Mouse (Mus musculus): ENCODE measurements at regions not wholly inside any gene's neighbourhood (a gene's known extent, or its start where the extent isn't known, plus 50 kb on each side); places are given as distances from the start of the nearest gene placed in this dataset.

DNA sequence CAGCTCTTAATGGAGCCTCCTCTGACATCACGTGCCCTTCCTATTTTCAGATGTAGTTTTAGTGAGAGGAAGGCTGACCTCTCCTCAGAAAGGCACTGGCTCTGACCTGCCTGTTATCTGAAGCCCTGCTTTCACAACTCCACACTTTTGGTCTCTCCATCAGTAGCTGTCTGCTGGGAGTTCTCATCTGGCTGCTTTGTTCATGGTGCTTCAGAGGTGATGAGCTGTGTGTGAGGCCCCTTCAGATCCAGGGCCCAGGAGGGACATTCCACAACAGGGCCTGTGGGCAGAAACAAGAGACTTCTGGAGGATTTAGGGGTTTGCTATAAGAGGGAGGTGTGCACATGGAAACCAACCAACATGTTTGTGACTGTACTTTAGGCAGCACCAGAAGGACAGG lies 50.8 kb upstream of the Fhl2 start:
- no peak for DNase-seq

DNA sequence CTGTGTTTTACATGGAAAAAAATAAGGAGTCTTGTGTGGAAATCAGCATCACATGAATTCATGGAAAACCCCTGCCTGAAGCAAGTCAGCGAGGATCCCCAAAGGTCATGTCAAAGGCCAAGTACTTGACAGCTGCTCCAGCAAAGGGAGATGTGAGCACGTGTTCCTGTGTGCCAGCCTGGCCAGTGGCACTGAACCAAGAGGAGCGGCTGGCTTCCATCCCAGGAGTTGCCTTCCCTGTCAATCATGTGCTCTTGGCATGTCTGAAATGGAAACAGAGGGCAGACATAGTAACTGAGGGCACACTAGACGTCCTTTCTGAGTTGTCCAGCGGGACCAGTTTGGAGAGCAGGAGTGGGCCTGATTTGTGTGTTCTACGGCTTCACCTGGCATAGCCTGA lies 53.5 kb upstream of the Fhl2 start:
- no peak for DNase-seq

DNA sequence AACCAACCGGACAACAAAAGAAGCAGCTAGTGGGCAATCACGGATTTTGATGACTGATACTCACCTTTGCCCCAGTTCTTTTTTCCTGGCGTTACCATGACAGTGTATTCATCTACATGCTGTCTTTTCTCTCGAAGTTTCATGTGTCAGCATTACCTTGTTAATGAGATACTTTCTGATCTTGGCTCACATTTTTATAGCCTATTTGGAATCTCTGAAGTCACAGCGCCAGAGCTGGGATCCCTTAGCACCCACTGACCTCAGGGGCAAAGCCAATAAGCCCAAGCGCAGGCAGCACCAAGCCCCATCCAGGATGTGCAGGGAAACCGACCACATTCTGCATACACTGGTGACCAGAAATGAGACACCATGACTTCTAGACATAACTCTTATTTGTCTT lies 54.6 kb upstream of the Fhl2 start:
- DNase-seq, result no peak

DNA sequence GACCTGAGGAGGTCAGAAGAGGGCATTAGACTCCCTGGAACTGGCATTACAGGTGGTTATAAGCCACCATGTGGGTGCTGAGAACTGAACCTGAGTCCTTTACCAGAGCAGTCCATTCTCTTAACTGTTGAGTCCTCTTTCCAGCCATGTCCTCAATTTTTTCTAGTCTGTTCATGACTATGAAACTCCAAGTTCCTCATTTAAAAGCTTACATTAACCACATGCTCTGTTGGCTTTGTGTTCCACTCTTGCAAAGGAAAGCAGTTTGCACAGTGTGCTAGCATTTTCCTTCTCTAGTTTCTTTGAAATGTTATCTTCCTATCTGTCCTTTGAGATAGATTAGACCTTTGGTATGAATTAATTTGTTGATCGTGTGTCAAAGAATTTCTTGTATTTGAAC lies 57.3 kb upstream of the Fhl2 start:
- no peak for DNase-seq

DNA sequence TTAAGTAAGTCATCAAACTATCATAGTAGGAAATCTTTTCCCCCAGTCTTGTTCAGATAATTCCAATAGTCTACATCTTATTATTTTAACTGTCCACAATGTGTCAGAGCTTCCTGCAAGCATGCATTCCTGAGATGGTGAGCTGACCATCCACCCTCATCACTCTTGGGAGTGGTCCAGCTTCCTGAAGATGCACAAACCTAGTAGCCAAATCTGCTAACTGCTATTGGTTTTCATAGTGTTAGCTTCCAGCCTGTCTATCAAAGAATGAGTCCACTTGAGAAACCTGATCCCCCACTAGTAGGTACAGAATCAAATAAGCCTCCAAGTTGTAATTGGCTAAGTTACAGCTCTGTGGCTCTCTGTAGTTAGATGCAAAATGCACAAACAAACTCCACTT lies 59.3 kb upstream of the Fhl2 start:
- no peak for DNase-seq

DNA sequence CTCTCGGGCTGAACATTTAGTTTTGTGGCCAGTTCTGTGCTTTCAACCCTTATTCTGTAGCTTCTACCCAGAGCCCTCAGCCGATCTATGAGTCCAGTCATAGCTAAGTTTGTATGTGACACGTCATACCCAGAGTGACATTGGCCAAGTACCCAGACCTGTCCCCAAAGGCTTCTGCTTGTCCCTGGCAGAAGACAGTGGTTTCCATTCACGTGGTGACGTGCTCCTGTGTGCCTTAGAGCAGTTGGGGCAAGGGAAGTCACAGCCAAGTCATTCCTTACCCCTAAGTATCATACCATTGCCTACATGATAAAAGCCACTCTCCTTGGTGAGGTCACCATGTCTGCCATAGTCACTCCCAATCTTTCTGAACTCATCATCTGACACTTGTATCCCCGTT lies 61.1 kb upstream of the Fhl2 start:
- no peak for DNase-seq

DNA sequence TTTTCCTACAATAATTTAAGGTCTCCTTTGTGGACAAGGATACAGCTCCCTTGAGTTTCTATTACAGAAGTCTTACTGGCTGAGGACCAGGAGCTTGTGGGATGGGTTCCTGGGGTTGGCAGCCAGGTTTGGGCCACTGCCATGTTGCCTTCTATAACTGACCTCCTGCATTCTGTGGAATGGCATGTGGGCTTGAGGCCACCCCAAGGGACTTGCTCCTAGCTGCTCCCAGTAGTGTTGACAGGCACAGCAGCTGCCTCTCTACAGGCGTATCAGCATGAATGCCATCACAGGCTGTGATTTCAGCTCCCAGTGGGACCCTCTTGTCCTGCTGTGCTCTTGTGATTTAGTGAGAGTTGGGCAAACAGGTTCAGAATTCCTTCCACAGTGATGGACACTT lies 63.1 kb upstream of the Fhl2 start:
- DNase-seq, result peak in 1 of 2 experiments; percentile 29

DNA sequence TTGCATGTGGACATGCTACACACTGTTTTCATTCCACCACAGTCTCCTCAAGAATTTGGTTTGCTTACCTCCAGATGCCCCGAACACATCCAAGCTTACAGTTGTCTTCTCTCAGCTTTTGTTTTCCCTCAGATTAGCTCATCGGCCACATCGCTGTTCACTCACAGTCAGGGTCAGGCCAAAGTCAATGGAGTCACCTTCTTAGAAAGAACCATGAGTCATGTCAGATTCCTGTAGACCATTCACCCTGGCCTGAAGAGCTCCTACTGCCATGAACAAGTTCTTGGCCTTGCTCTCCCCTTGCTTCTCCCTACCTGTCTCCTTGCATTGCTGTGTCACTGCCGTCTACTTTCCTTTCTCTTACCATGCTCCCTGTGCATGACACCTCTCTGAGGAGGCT lies 63.7 kb upstream of the Fhl2 start:
- DNase-seq, result no peak

DNA sequence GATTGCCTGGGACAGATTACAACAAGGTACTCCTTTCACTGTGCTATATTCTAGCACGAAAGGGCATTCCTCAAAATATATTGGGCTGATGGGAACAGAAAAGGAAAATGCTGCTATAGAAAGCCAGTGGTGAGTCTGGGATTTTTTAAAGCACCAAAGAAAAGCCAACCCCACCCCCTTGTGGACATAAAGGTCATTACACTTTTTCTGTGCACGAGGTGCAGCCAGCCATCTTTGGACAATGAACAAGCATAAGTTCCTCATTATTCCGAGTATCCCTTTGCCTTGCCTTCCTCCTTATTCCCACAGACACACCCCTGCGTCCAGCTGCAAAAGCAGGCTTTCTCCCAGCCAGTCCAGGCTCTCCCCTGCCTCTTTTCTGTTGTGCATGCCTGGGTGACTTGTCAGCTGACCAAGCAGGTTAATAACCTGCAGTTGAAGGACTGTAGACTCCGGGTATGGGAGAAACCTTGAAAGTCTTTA lies 67.7 kb upstream of the Fhl2 start:
- DNase-seq, result peak; percentile 26 to 75

DNA sequence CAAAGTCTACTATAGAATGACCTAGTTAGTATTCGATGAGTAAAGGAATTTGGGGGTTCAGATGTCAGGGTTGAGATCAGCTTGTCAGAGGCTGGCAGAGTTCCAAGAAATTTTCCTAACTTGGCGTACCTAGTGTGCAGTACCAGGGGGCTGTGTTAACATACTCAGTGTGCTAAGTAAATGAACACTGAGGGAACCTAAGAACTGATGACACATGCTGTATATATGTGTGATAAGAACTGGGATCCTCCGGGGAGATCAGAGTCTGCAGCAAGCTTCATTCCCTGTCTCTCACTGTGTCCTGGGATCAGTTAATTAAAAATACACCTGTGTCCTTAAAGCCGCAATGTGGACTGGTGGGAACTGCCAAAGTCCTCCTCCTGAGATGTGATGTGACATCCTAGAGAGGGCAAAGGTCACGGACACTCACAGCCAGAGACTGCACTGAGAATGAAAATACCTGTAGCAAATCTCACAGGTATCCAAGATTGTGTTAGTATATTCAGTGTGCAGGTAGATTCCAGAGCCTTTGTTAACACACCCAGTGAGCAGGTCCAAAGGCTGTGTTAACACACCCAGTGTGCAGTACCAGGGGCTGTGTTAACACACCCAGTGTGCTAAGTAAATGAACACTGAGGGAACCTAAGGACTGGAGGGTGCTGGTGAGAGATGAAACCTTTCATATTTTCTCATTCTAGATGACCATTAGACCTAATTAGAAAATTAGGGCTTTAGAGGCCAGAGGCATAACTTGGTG lies 69.1 kb upstream of the Fhl2 start:
- DNase-seq, result no peak

DNA sequence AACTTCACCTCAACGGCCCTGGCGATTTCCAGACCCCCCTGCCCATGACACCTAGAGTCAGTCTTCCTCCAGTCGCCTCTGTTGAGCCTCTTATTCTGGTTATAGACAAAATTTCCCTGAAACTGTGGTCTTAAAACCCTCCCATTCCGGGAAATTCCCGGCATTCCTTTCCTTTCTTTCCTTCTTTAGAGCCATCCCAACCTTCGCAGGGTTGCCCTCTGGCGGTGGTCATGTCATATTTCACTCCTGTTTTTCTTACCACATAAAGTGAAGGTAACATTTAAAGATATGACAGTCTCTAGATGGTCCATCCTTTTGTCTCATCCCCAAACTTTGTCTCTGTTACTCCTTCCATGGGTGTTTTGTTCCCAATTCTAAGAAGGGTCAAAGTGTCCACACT lies 72.9 kb upstream of the Fhl2 start:
- DNase-seq, result peak in 1 of 2 experiments; percentile 14

DNA sequence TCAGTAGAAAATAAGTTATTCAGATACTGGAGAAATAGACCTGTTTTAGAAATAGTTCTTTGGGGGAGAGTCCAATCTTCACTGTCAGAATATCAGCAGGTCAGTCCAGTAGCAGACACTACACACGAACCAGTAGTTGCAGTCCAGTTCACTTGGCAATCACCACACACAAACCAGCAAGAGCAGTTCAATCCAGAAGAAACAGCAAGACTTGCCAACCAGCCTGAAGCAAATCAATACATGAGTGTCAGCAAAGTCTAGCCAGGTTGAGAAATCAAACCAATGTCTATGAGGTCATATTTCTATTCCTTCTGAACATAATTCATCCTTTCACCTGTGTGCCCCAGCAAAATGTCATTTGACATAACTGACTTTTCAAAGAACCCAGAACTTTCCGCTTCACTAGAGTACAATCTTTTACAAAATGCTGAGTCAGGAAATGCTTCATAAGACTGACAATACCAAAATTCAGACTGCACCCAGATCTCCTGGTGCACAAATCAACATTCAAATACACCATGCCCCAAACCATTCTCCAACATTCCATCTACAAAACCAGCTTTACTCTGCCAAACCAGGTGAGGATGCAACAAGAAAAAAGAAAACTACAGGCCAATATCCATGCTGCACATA lies 76.6 kb upstream of the Fhl2 start:
- no peak for DNase-seq

DNA sequence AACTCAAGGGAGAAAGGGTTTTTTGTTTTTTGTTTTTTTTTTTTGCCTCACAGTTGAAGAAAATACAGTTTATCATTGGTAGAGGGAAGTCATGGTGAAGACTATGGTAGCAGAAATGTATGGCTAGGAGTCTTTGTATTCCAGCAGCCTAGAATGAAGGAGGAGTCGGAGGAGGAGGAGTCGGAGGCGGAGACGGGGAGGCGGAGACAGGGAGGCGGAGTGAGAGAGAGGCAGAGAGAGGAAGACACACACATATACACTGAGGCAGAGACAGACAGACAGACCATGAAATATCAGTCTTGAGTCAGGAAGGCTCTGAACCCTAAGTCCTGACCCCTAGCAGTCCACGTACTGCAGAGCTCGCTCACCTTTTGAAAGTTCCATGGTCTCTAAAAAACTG lies 95.0 kb upstream of the Fhl2 start:
- no peak for DNase-seq

DNA sequence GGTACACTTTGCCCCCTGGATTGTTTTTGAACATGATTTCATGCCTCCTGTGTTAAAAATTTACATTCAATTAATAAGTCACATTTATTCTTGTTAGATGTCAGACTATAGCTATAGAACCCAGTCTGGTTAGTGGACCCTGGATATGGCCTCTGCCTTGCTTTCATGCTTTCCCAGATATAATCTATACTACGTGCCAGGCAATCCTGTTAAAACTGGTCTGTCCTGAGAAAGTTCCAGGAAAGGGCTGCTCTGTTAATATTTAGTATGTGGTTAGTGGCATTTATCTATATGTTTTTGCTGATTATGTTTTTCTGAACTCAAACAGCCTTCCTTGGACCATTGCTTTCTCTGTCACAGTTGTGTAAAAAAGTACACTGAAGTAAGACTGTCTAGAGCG lies 95.8 kb upstream of the Fhl2 start:
- no peak for DNase-seq

DNA sequence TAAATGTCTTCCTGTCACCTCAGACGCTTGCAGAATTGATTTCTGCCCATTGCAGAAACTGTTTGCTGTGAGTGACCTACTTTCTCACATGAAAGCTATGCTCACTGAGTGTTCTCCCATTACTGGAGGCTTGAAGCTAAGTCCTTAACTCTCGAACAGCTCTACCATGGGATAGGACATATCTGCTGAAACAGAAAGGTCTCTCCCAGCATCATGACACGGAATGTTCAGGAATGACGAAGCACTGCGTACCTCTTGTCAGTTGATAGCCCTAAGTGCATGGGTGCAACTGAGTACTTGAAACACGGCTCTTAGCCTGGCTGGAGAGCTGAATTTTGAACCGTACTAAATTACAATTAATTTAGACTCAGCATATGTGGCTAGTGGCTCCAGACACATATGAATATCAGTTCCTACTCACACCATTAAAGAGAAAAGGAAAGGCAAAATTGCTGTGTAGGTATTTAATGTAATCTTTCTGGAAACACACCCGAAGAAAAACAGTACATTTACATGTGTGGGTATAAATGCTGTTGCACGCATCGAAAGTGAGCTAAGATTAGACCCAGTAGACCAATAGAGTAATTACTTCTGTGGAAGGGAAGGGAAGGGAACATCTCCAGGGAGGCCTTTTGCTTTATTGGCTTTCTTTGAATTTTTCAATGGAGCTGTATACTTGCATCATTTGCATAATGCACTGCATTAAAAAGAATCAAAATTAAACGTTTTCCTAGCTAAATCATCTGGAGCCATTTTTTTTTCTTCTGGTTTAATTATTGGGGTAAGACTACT lies 97.6 kb upstream of the Fhl2 start:
- DNase-seq, result no peak

DNA sequence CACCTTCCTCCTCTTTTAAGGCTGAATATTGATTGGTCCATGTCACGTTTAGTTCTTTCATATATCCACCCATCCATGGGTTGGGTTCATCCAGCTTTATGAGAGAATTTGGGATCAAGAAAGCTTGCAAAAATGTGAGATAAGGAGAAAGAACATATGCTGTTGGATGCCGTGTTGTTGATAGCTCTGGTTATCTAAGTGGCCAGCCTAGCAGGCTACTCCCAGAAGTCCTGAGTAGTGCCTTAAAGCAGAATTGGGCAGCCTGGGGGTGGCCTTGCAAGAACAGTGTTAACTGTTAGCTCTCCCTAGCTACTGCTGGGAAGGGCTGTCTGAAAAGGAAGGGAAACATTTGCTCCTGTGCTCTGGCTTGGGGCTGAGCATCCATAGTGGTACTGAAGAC lies 100.8 kb upstream of the Fhl2 start:
- no peak for DNase-seq

DNA sequence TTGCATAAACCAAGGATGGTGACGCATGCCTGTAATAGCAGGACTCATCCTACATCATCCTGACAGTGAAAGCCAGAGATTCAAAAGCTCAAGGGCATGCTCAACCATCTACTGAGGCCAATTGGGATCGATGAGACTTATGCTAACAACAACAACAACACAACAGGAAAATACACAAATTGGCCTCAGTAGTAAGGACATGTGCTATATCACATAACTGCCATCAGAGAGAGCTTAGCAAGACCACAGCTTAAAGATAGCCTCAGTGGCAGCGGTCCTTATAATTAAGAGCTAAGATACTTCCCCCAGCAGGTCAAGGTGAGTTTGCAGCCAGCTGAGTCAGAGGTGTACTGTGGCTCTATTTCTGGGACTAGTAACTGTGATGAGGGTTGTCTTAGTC lies 102.0 kb upstream of the Fhl2 start:
- DNase-seq, result no peak

DNA sequence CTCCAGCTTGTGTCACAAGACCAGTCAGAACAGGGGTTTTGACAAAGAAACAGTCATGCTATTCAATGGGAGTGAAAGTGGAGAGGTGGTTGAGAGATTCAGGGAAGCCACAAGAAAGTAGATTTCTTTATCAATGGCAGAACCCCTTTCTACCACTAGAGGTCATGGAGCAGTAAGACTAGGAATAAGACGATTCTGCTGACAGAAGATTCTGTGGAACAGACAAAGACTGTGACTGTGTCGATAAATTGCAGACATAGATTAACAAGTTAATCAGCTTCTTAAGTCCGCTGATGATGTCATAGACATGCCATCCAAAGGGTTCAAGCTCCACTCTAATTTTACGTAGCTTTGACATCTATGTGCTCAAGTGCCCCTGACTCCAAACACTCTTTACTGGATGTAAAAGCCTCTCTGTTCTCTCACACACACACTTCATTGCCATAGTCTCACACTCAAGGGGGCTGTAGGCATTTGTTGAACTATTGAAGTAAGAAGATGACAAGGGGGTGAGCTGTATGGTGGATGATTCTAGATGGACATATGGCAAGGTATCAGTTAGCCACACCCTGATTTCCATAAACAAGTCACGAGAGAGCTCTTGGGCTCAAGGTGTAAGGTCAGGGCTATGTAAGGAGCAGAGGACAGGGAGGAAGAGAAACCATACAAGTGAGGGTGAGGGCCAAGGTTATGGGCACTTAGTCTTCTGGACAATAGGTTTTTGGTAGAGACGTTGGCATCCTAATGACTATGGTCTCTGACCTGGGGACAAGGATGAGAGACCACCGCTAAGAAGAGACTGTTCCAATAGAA lies 102.9 kb upstream of the Fhl2 start:
- no peak for DNase-seq

DNA sequence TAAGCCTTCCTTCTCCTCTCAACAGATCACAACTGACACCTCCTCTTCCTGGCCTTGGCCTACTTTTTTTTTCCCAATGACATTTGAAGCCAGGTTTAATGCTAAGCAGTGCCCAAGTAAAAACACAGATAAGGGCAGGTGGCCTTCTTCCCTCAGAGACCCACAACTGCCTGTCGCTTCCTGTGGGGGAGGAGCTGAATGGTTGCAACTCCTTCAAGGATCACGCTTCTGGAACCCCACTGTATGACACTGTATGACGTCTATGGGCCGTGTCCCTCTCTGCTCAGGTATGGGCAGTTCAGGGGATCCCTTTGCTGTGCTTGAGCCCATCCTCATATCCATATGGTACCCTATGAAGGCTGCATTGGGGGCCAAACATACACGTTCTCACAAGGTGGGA lies 103.9 kb upstream of the Fhl2 start:
- DNase-seq, result no peak

DNA sequence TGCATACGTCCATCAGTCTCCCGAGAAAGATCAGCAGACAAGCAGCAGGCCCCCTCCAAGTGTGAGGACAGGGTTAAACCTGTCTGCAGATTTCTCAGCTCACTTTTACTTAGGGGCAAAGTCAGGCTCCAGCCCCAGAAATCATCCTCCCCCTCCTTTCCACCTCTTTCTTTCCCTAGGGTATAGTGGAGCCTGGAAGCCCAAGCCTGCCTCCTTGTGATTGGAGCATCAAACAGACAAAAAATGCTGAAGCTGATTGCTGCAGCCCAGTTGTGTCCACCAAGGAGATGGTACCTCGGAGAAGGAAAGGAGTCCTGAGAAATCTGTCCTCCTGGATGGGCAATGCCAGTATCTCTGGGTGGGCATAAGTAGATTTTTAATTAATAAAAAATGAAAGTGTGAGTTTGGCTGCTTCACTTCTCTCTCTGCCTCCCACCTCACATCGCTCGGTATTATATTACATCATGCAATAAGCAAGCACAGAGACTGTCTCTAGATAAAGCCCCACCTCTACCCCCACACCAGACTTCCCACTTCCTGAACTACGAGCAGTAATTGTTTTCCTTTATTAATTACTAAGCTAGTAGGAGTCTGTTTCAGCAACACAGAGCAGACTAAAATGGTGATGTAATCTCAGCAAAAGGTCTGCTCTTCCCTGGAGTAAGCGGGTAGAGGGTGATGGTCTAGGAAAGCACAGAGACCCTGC lies 105.2 kb upstream of the Fhl2 start:
- no peak for DNase-seq

DNA sequence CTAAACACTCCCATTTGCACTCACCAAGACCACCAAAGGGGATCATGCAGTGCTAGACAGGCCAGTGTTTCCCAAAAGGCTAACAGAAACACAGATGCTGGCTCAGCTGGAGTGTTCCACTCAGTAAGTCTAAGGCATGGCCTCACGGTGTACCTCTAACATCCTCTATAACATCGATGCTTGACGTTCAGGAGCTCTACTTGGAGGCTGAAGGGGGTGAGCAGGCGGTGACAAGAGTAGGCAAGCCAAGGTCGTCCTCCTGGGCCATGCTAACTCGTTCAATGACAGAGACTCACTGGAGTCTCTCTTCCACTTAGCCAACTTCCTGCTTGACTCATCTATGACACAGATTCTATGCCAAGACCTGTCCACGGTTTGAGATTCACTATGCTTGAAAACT lies 105.9 kb upstream of the Fhl2 start:
- no peak for DNase-seq
